Mouse (Mus musculus): ENCODE results near the gene Klk7. TPM values are rescaled to one million over a fixed set of nuclear protein-coding genes. Genes with fewer than 3 reads are reported as not detected.

Klk7 gene
- total and polyA plus RNA-seq, 2 experiments from 2014 or later = not detected

- ATAC-seq (ENCODE audit: insufficient read depth, low read depth) = no peak
- H3K4me1 ChIP-seq (ENCODE audit: control insufficient read depth, insufficient read depth) = no peaks in the 10 kb centered on the region
These were observed 38.2 kb upstream of the Klk7 start for GRCm38 (mm10) chr7:43772901-43773300.

DNA sequence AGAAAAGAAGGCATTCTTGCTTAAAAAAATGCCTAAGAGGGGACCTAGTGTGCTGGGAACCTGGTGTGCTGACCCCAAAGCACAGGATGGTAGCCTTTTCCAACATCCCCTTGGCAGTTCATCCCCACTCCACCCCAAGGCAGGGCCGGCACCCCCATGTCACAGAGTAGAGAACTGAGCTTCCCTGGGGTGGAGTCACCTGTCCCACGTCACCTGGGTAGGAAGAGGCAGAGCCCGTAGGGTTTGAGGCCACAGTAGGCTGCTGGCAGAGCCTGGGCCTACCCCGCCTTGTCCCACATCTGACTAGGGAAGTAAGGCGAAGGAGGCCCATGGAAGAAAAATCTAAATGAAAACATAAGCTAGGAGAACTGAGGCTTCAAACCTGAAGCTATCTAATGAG, 36.7 kb upstream of the Klk7 start, which contains the start of gene Klk11:
Gene Klk11, plus strand, starts transcription at position 241 of the 400 bp plus-strand sequence.
- H3K4me1 ChIP-seq (ENCODE audit: control insufficient read depth, insufficient read depth) = no peaks in the 10 kb centered on the region
- no peaks in the 10 kb centered on the region for H3K9me3 ChIP-seq (replicated peaks; ENCODE audit: control insufficient read depth, low read length)
- ATAC-seq (ENCODE audit: insufficient read depth, low read depth) (no peak), DNase-seq (ENCODE audit: low spot score) (no peak)
- no peaks in the 10 kb centered on the region for H3K27me3 ChIP-seq (ENCODE audit: control insufficient read depth, insufficient read depth, low read length)
- no peaks in the 10 kb centered on the region for H3K36me3 ChIP-seq (replicated peaks; ENCODE audit: control insufficient read depth, insufficient read depth, low read length)
- H3K27ac ChIP-seq (ENCODE audit: low read depth) = no peak within 1 kb of the TSS
- H3K9ac ChIP-seq (replicated peaks; ENCODE audit: low read depth, low read length) = no peak within 1 kb of the TSS
- no peak within 1 kb of the TSS for H3K4me2 ChIP-seq (ENCODE audit: low read depth, low read length)
- WGBS = 90% methylated on average over 5 of the region's 5 CpGs
- H3K4me3 ChIP-seq (ENCODE audit: low read depth, low read length) = no peak within 1 kb of the TSS
- no peak for TF ChIP-seq EP300 (IDR thresholded peaks at IDR 0.05; ENCODE audit: low read depth)
- no peak for TF ChIP-seq CTCF (IDR thresholded peaks at IDR 0.05; ENCODE audit: low read depth)

More at GRCm38 (mm10) chr7:43772901-43773300, 38.2 kb upstream of the Klk7 start:
- H3K9ac ChIP-seq (replicated peaks; ENCODE audit: low read depth, low read length) = no peak overlapping the region
- H3K27me3 ChIP-seq (ENCODE audit: control insufficient read depth, insufficient read depth, low read length) = no peaks in the 10 kb centered on the region
- H3K4me3 ChIP-seq (ENCODE audit: low read depth, low read length) = no peak overlapping the region
- DNase-seq (ENCODE audit: low spot score) = no peak
- no peaks in the 10 kb centered on the region for H3K9me3 ChIP-seq (replicated peaks; ENCODE audit: control insufficient read depth, low read length)
- no peak overlapping the region for H3K4me2 ChIP-seq (ENCODE audit: low read depth, low read length)
- no peaks in the 10 kb centered on the region for H3K36me3 ChIP-seq (replicated peaks; ENCODE audit: control insufficient read depth, insufficient read depth, low read length)
- 68% methylated on average over 3 of the region's 3 CpGs for WGBS
- TF ChIP-seq EP300 (IDR thresholded peaks at IDR 0.05; ENCODE audit: low read depth) (no peak), CTCF (IDR thresholded peaks at IDR 0.05; ENCODE audit: low read depth) (no peak)
- no peak overlapping the region for H3K27ac ChIP-seq (ENCODE audit: low read depth)

GRCm38 (mm10) chr7:43774802-43775201, 36.3 kb upstream of the Klk7 start:
- Histone ChIP-seq H3K27me3 (ENCODE audit: control insufficient read depth, insufficient read depth, low read length) (no peaks in the 10 kb centered on the region), H3K4me3 (ENCODE audit: low read depth, low read length) (no peak overlapping the region), H3K4me1 (ENCODE audit: control insufficient read depth, insufficient read depth) (no peaks in the 10 kb centered on the region), H3K9ac (replicated peaks; ENCODE audit: low read depth, low read length) (no peak overlapping the region), H3K4me2 (ENCODE audit: low read depth, low read length) (no peak overlapping the region), H3K9me3 (replicated peaks; ENCODE audit: control insufficient read depth, low read length) (no peaks in the 10 kb centered on the region), H3K36me3 (replicated peaks; ENCODE audit: control insufficient read depth, insufficient read depth, low read length) (no peaks in the 10 kb centered on the region), H3K27ac (ENCODE audit: low read depth) (no peak overlapping the region)
- no peak for DNase-seq (ENCODE audit: low spot score)
- no peak for ATAC-seq (ENCODE audit: insufficient read depth, low read depth)
- TF ChIP-seq CTCF (IDR thresholded peaks at IDR 0.05; ENCODE audit: low read depth) (no peak), EP300 (IDR thresholded peaks at IDR 0.05; ENCODE audit: low read depth) (no peak)
- 60% methylated on average over 6 of the region's 6 CpGs for WGBS

- WGBS = 54% methylated on average over 7 of the region's 7 CpGs
- H3K4me2 ChIP-seq (ENCODE audit: low read depth, low read length) = no peak overlapping the region
- TF ChIP-seq EP300 (IDR thresholded peaks at IDR 0.05; ENCODE audit: low read depth) = no peak
- no peak for TF ChIP-seq CTCF (IDR thresholded peaks at IDR 0.05; ENCODE audit: low read depth)
- no peaks in the 10 kb centered on the region for H3K36me3 ChIP-seq (replicated peaks; ENCODE audit: control insufficient read depth, insufficient read depth, low read length)
- H3K27ac ChIP-seq (ENCODE audit: low read depth) = no peak overlapping the region
- DNase-seq (ENCODE audit: low spot score) (no peak), ATAC-seq (ENCODE audit: insufficient read depth, low read depth) (no peak)
- H3K27me3 ChIP-seq (ENCODE audit: control insufficient read depth, insufficient read depth, low read length) = no peaks in the 10 kb centered on the region
- no peak overlapping the region for H3K4me3 ChIP-seq (ENCODE audit: low read depth, low read length)
- no peaks in the 10 kb centered on the region for H3K9me3 ChIP-seq (replicated peaks; ENCODE audit: control insufficient read depth, low read length)
- no peak overlapping the region for H3K9ac ChIP-seq (replicated peaks; ENCODE audit: low read depth, low read length)
- no peaks in the 10 kb centered on the region for H3K4me1 ChIP-seq (ENCODE audit: control insufficient read depth, insufficient read depth)
These were observed 35.6 kb upstream of the Klk7 start for GRCm38 (mm10) chr7:43775311-43776057.

DNA sequence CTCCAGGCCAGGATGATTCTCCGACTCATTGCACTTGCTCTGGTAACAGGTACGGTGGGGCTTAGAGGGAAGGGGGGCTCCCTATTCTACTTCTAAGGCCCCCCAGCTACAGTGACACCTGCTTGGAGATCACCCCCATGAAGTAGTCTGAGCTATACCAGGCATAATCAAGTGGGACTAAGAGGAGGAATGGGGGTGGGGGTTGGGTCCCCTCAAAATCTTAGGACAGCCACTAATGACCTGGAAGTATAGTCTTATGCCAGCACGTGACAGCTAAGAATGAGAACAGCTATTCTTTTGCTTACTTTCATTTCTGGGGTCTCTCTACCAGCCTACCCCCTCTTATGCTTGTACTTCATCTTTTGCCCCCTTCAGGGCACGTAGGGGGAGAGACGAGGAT, 34.6 kb upstream of the Klk7 start:
- Histone ChIP-seq H3K4me1 (ENCODE audit: control insufficient read depth, insufficient read depth) (no peaks in the 10 kb centered on the region), H3K27ac (ENCODE audit: low read depth) (no peak overlapping the region), H3K4me2 (ENCODE audit: low read depth, low read length) (no peak overlapping the region), H3K4me3 (ENCODE audit: low read depth, low read length) (no peak overlapping the region), H3K27me3 (ENCODE audit: control insufficient read depth, insufficient read depth, low read length) (0 out of 2 replicates have a peak, but pooled peaks cover 2% of the 10 kb centered on the region), H3K9me3 (replicated peaks; ENCODE audit: control insufficient read depth, low read length) (no peaks in the 10 kb centered on the region), H3K36me3 (replicated peaks; ENCODE audit: control insufficient read depth, insufficient read depth, low read length) (no peaks in the 10 kb centered on the region), H3K9ac (replicated peaks; ENCODE audit: low read depth, low read length) (no peak overlapping the region)
- no peak for TF ChIP-seq EP300 (IDR thresholded peaks at IDR 0.05; ENCODE audit: low read depth)
- TF ChIP-seq CTCF (IDR thresholded peaks at IDR 0.05; ENCODE audit: low read depth) = no peak
- no peak for DNase-seq (ENCODE audit: low spot score)
- no peak for ATAC-seq (ENCODE audit: insufficient read depth, low read depth)
- 78% methylated on average over 5 of the region's 5 CpGs for WGBS

DNA sequence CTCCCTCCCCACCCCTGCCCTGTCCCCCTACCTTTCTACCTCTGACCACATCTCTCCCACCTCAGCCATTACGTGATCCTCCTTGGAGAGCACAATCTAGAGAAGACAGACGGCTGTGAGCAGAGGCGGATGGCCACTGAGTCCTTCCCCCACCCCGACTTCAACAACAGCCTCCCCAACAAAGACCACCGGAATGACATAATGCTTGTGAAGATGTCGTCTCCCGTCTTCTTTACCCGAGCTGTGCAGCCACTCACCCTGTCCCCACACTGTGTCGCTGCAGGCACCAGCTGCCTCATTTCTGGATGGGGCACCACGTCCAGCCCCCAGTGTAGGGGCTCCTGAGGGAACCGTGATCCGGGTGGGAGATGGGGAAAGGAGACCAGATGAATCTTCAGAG, 33.7 kb upstream of the Klk7 start:
- 75% methylated on average over 12 of the region's 12 CpGs for WGBS
- TF ChIP-seq CTCF (IDR thresholded peaks at IDR 0.05; ENCODE audit: low read depth) (no peak), EP300 (IDR thresholded peaks at IDR 0.05; ENCODE audit: low read depth) (no peak)
- no peak for DNase-seq (ENCODE audit: low spot score)
- no peak overlapping the region for H3K4me3 ChIP-seq (ENCODE audit: low read depth, low read length)
- H3K27ac ChIP-seq (ENCODE audit: low read depth) = no peak overlapping the region
- no peaks in the 10 kb centered on the region for H3K4me1 ChIP-seq (ENCODE audit: control insufficient read depth, insufficient read depth)
- H3K9ac ChIP-seq (replicated peaks; ENCODE audit: low read depth, low read length) = no peak overlapping the region
- no peak for ATAC-seq (ENCODE audit: insufficient read depth, low read depth)
- H3K4me2 ChIP-seq (ENCODE audit: low read depth, low read length) = no peak overlapping the region
- H3K27me3 ChIP-seq (ENCODE audit: control insufficient read depth, insufficient read depth, low read length) = 0 out of 2 replicates have a peak, but pooled peaks cover 4% of the 10 kb centered on the region
- H3K36me3 ChIP-seq (replicated peaks; ENCODE audit: control insufficient read depth, insufficient read depth, low read length) = no peaks in the 10 kb centered on the region
- H3K9me3 ChIP-seq (replicated peaks; ENCODE audit: control insufficient read depth, low read length) = no peaks in the 10 kb centered on the region

Measured in heart, postnatal 0 days (tissue).